Mouse (Mus musculus): ENCODE results near the gene St8sia6.

DNA sequence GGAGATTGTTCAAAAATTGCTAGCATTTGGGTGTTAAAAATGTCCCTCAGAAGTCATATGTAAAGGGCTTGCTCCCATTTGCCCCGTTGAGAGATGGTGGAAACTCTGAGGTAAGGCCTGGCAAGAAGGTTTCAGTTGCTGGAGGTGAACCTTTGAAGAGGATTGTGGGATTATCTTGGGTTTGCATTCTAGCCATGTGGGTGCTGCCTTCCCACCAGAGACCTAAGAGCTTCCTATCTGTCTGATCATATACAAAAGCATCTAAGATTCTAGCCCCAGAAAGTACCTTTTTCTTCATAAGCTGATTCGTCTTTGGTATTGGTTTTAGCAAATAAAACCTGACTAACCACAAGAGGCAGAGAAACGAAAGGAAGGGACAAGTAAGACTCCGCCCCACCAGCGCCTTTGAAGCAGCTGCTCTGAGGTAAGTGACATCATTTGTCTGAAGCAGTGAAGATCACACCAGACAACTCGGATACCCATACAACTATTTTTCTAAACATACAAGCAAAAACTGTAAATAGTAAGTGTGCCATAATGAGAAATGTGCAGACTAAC is 75.2 kb downstream of the St8sia6 start:
- no peak for TF ChIP-seq CTCF (IDR thresholded peaks at IDR 0.05)
- no peak for TF ChIP-seq EP300 (IDR thresholded peaks at IDR 0.05)

Measured in lung, postnatal 0 days (tissue).